Mouse (Mus musculus) heart, adult 2 months (tissue): Measurements from ENCODE around the gene Errfi1.

Experiments used
- CTCF ChIP-seq: fragments of 200-600 bp; IDR thresholded peaks from 2 replicates; pipeline ENCODE4 v1.8.1; 2022; ENCODE audit warnings: antibody characterized with exemption, mild to moderate bottlenecking, moderate library complexity
- POLR2A ChIP-seq: fragments of 200-500 bp; IDR thresholded peaks from 2 replicates; pipeline ENCODE4 v1.6.1; 2011; ENCODE audit warnings: mild to moderate bottlenecking, low read depth, low read length, control low read depth; ENCODE audit not compliant: insufficient read depth

GRCm38 (mm10) chr4:150869276-150870197 is 15.8 kb downstream of the Errfi1 start:
- TF ChIP-seq CTCF = no peak
- no peak for TF ChIP-seq POLR2A
